Mouse (Mus musculus) granulocyte monocyte progenitor cell, adult 5-6 weeks (primary cell): ENCODE measurements around the gene Cbln4. TPM values are rescaled to one million over a fixed set of nuclear protein-coding genes. Genes with fewer than 3 reads are reported as not detected.

Experiments used
- ATAC-seq: replicated peaks from 2 replicates; pipeline ENCODE4 v1.8.0; 2016; ENCODE audit warnings: mild to moderate bottlenecking, moderate TSS enrichment, inconsistent platforms; ENCODE audit not compliant: poor library complexity, severe bottlenecking
- total RNA-seq, 2 experiments: library from RNA; stranded (forward) in 1 of 2; stranded (reverse) in 1 of 2; fragments of 200-712, 200-1000 nt in 1 of 2; fragments of >200 nt in 1 of 2; fragmentation: Nextera tagmentation in 1 of 2; gene quantifications; 2 replicates each; pipeline ENCODE4 v1.2.3; 2014 to 2017

Cbln4 gene
- total RNA-seq (2014; fragmentation: Nextera tagmentation) (not detected in 2 replicates), total RNA-seq (2017) (not detected in 2 replicates)

GRCm38 (mm10) chr2:172043235-172043610 is at the start of gene Cbln4:
TSS of gene Cbln4 (minus strand) at chr2:172043466.
- ATAC-seq, result no peak

GRCm38 (mm10) chr2:172078596-172078995 is 35.3 kb upstream of the Cbln4 start:
- ATAC-seq, result no peak

- no peak for ATAC-seq
Observed at GRCm38 (mm10) chr2:172076295-172076694, 33.0 kb upstream of the Cbln4 start.

- no peak for ATAC-seq
Observed at GRCm38 (mm10) chr2:172062876-172063275, 19.6 kb upstream of the Cbln4 start.

- no peak for ATAC-seq
Observed at GRCm38 (mm10) chr2:172059747-172060146, 16.5 kb upstream of the Cbln4 start.

- no peak for ATAC-seq
Observed at GRCm38 (mm10) chr2:172058936-172059665, 15.8 kb upstream of the Cbln4 start.

- ATAC-seq, result no peak
Observed at GRCm38 (mm10) chr2:172046002-172046401, 2.7 kb upstream of the Cbln4 start.

- 0 out of 2 replicates have a peak, but pooled peaks have one; percentile 22 for ATAC-seq
Observed at GRCm38 (mm10) chr2:172042607-172043234, 545 bp downstream of the Cbln4 start.

- ATAC-seq, result peak; percentile 66; the same call in 1 of the 2 replicates
Observed at GRCm38 (mm10) chr2:172042125-172042524, 1.1 kb downstream of the Cbln4 start.

- no peak for ATAC-seq
Observed at GRCm38 (mm10) chr2:172040859-172041258, 2.4 kb downstream of the Cbln4 start.

GRCm38 (mm10) chr2:172039601-172040000 is 3.7 kb downstream of the Cbln4 start:
- ATAC-seq, result no peak

GRCm38 (mm10) chr2:172034281-172034680 is 9.0 kb downstream of the Cbln4 start:
- no peak for ATAC-seq

- no peak for ATAC-seq
Observed at GRCm38 (mm10) chr2:172025459-172026130, 17.7 kb downstream of the Cbln4 start.

- ATAC-seq, result no peak
Observed at GRCm38 (mm10) chr2:172006726-172007125, 36.5 kb downstream of the Cbln4 start.

GRCm38 (mm10) chr2:172005970-172006369 is 37.3 kb downstream of the Cbln4 start:
- ATAC-seq, result no peak

GRCm38 (mm10) chr2:172004029-172004984 is 39.0 kb downstream of the Cbln4 start:
- ATAC-seq, result no peak

- ATAC-seq, result no peak
Observed at GRCm38 (mm10) chr2:171996979-171997686, 46.1 kb downstream of the Cbln4 start.

GRCm38 (mm10) chr2:171994861-171995260 is 48.4 kb downstream of the Cbln4 start:
- no peak for ATAC-seq

GRCm38 (mm10) chr2:171994240-171994639 is 49.0 kb downstream of the Cbln4 start:
- no peak for ATAC-seq
